Mouse (Mus musculus) cortical plate, adult 2 months (tissue): ENCODE data around the gene Enox1.

Experiments used
- CTCF ChIP-seq: fragments of 200-500 bp; IDR thresholded peaks from 2 replicates; pipeline ENCODE4 v1.5.1; 2011; ENCODE audit warnings: mild to moderate bottlenecking, control low read depth, low read length; ENCODE audit not compliant: insufficient read depth; ENCODE audit errors: extremely low read depth
- POLR2A ChIP-seq: fragments of 200-500 bp; IDR thresholded peaks from 2 replicates; pipeline ENCODE4 v1.6.1; 2011; ENCODE audit warnings: mild to moderate bottlenecking, low read length, control low read depth; ENCODE audit not compliant: insufficient read depth; ENCODE audit errors: extremely low read depth

GRCm38 (mm10) chr14:77273721-77274120 is 117.2 kb downstream of the Enox1 start:
- TF ChIP-seq CTCF (no peak), POLR2A (no peak)
